19 mouse cellular contexts compared by ENCODE assay signal in genomic region chr13:3544925-3545324, GRCm38 (mm10). TPM values are rescaled to one million over a fixed set of nuclear protein-coding genes. Genes with fewer than 3 reads are reported as not detected.
DNase-seq lines count a peak whose midpoint lies in the region; ATAC-seq and TF ChIP-seq lines count a peak whose summit lies in the region.
"Had no signal": no experiment of that assay in that cellular context is flagged by ENCODE, and none has a peak within 500 bp of the region (broad histone marks: within the 10 kb centered on the region; RNA-seq: fewer than 3 reads in every experiment).

No protein-coding gene starts in this region.

- peak overlapping the region; percentile 25; the same call in 1 of the 2 replicates for H3K4me2 ChIP-seq in heart, embryonic 12.5 days
- no peak overlapping the region for H3K4me2 ChIP-seq in CH12.LX (ENCODE audit: insufficient read depth, low read depth, poor library complexity, severe bottlenecking)
- H3K4me2 ChIP-seq in intestine, embryonic 15.5 days (replicated peaks): no peak overlapping the region
- H3K4me2 ChIP-seq in forebrain, embryonic 14.5 days (ENCODE audit: low read length): no peak overlapping the region
- H3K4me2 ChIP-seq: embryonic facial prominence, embryonic 15.5 days; forebrain, embryonic 13.5 days; limb, embryonic 12.5 days; midbrain, embryonic 15.5 days; neural tube, embryonic 12.5 days had no signal

- TF ChIP-seq POLR2A in CH12.LX (IDR thresholded peaks at IDR 0.05; ENCODE audit: low read depth, low read length): no peak

- no peak overlapping the region for H3K9ac ChIP-seq in heart, embryonic 12.5 days
- H3K9ac ChIP-seq in CH12.LX (ENCODE audit: insufficient read depth, low read depth): no peak overlapping the region
- no peak overlapping the region for H3K9ac ChIP-seq in intestine, embryonic 15.5 days
- no peak overlapping the region for H3K9ac ChIP-seq in forebrain, embryonic 14.5 days (ENCODE audit: low read length)
- H3K9ac ChIP-seq: embryonic facial prominence, embryonic 15.5 days; forebrain, embryonic 13.5 days; limb, embryonic 12.5 days; midbrain, embryonic 15.5 days; neural tube, embryonic 12.5 days had no signal

- TF ChIP-seq RAD21 in CH12.LX (IDR thresholded peaks at IDR 0.05; ENCODE audit: low read depth, low read length): no peak

- no peak for TF ChIP-seq CTCF in CH12.LX (conservative IDR thresholded peaks at IDR 0.05 in 1 of 2, IDR thresholded peaks at IDR 0.05 in 1 of 2; ENCODE audit: low read depth in 2 of 2, low read length in 2 of 2)

- DNase-seq in heart, adult 8-10 months (ENCODE audit: low spot score): no peak
- no peak for DNase-seq in CH12.LX (ENCODE audit: extremely low read depth)
- no peak for DNase-seq in kidney, postnatal 14 days
- no peak for DNase-seq in forebrain, embryonic 14.5 days (ENCODE audit: low spot score)
- DNase-seq in frontal cortex, postnatal 25 days (ENCODE audit: low spot score in 2 of 2): no peak
- DNase-seq: adrenal gland, postnatal 25 days; gastrocnemius, postnatal 36 days; kidney, postnatal 36 days; lung, postnatal 14 days had no signal

- H3K4me3 ChIP-seq in heart, embryonic 12.5 days: no peak overlapping the region
- no peak overlapping the region for H3K4me3 ChIP-seq in CH12.LX (replicated peaks in 1 of 3; ENCODE audit: low read depth in 2 of 3, low read length in 2 of 3, poor library complexity in 1 of 3)
- H3K4me3 ChIP-seq in intestine, embryonic 15.5 days (replicated peaks): no peak overlapping the region
- H3K4me3 ChIP-seq in forebrain, embryonic 14.5 days (ENCODE audit: low read depth, low read length): no peak overlapping the region
- H3K4me3 ChIP-seq: embryonic facial prominence, embryonic 15.5 days; forebrain, embryonic 13.5 days; hindbrain, embryonic 10.5 days; limb, embryonic 12.5 days; midbrain, embryonic 15.5 days; neural tube, embryonic 12.5 days had no signal

- peak overlapping the region; percentile 46; the same call in 1 of the 2 replicates for H3K27ac ChIP-seq in heart, embryonic 12.5 days (ENCODE audit: poor library complexity, severe bottlenecking)
- H3K27ac ChIP-seq in CH12.LX (ENCODE audit: insufficient read depth, low read depth): no peak overlapping the region
- no peak overlapping the region for H3K27ac ChIP-seq in intestine, embryonic 15.5 days
- no peak overlapping the region for H3K27ac ChIP-seq in forebrain, embryonic 14.5 days (ENCODE audit: low read depth, low read length)
- H3K27ac ChIP-seq: embryonic facial prominence, embryonic 15.5 days; forebrain, embryonic 13.5 days; hindbrain, embryonic 10.5 days; limb, embryonic 12.5 days; midbrain, embryonic 15.5 days; neural tube, embryonic 12.5 days had no signal

- no peak for ATAC-seq in heart, embryonic 12.5 days (ENCODE audit: insufficient number of reproducible peaks, low FRiP score)
- ATAC-seq in intestine, embryonic 15.5 days: peak; percentile 82
- peak; percentile 56 for ATAC-seq in megakaryocyte progenitor cell, adult 5-6 weeks (replicated peaks; ENCODE audit: poor library complexity)
- no peak for ATAC-seq in forebrain, embryonic 14.5 days
- ATAC-seq: forebrain, embryonic 13.5 days; midbrain, embryonic 15.5 days had no signal

- no peaks in the 10 kb centered on the region for H3K9me3 ChIP-seq in heart, embryonic 12.5 days (replicated peaks)
- H3K9me3 ChIP-seq in CH12.LX (replicated peaks; ENCODE audit: low read length): no peaks in the 10 kb centered on the region
- no peaks in the 10 kb centered on the region for H3K9me3 ChIP-seq in intestine, embryonic 15.5 days
- H3K9me3 ChIP-seq in forebrain, embryonic 14.5 days (replicated peaks; ENCODE audit: control insufficient read depth, low read length): no peaks in the 10 kb centered on the region
- H3K9me3 ChIP-seq: embryonic facial prominence, embryonic 15.5 days; forebrain, embryonic 13.5 days; G1E; hindbrain, embryonic 10.5 days; limb, embryonic 12.5 days; midbrain, embryonic 15.5 days; neural tube, embryonic 12.5 days had no signal

- no peak for TF ChIP-seq EP300 in CH12.LX (IDR thresholded peaks at IDR 0.05; ENCODE audit: low read length)

- peaks cover 29% of the 10 kb centered on the region for H3K4me1 ChIP-seq in heart, embryonic 12.5 days (replicated peaks)
- H3K4me1 ChIP-seq in CH12.LX (ENCODE audit: control insufficient read depth in 1 of 2, insufficient read depth in 2 of 2): peaks cover 0 to 60% of the 10 kb centered on the region in 2 experiments; a peak in 3 of 4 replicates
- H3K4me1 ChIP-seq in intestine, embryonic 15.5 days (replicated peaks): peaks cover 6% of the 10 kb centered on the region; the same call in 1 of the 2 replicates
- H3K4me1 ChIP-seq in forebrain, embryonic 14.5 days (ENCODE audit: control insufficient read depth, insufficient read depth, low read length): peaks cover 16% of the 10 kb centered on the region

- dilution Hi-C loops in CH12.LX (cut with MboI; ENCODE audit: extremely low pct_ligation_motif_present, extremely low pct_unique_long_range_greater_than_20kb, low sequenced_read_pairs): no loop called here

- peaks cover 15% of the 10 kb centered on the region for H3K36me3 ChIP-seq in heart, embryonic 12.5 days
- peaks cover 9 to 59% of the 10 kb centered on the region in 2 experiments for H3K36me3 ChIP-seq in CH12.LX (replicated peaks in 1 of 2; ENCODE audit: control insufficient read depth in 1 of 2, insufficient read depth in 1 of 2, low read length in 1 of 2)
- H3K36me3 ChIP-seq in intestine, embryonic 15.5 days: peaks cover 7% of the 10 kb centered on the region
- peaks cover 17% of the 10 kb centered on the region for H3K36me3 ChIP-seq in forebrain, embryonic 14.5 days (ENCODE audit: control insufficient read depth, insufficient read depth, low read length)

- in situ Hi-C loops in CH12.LX (cut with MboI; ENCODE audit: low pct_ligation_motif_present, low pct_unique_long_range_greater_than_20kb, low sequenced_read_pairs): loop anchor here (10.0 to 25.0 kb wide), 2 partner anchors 50 to 133 kb away; no protein-coding TSS in a partner anchor

- peaks cover 90% of the 10 kb centered on the region for H3K79me2 ChIP-seq in CH12.LX (replicated peaks; ENCODE audit: control insufficient read depth, extremely low read depth, insufficient read depth, poor library complexity, severe bottlenecking)

- H3K27me3 ChIP-seq in heart, embryonic 12.5 days (replicated peaks): no peaks in the 10 kb centered on the region
- no peaks in the 10 kb centered on the region for H3K27me3 ChIP-seq in CH12.LX (replicated peaks)
- H3K27me3 ChIP-seq in intestine, embryonic 15.5 days (replicated peaks): no peaks in the 10 kb centered on the region
- no peaks in the 10 kb centered on the region for H3K27me3 ChIP-seq in forebrain, embryonic 14.5 days (replicated peaks; ENCODE audit: control insufficient read depth, insufficient read depth, low read length)
- H3K27me3 ChIP-seq: embryonic facial prominence, embryonic 15.5 days; forebrain, embryonic 13.5 days; limb, embryonic 12.5 days; midbrain, embryonic 15.5 days; neural tube, embryonic 12.5 days had no signal

- 72% methylated on average over 5 of the region's 5 CpGs for WGBS in heart, embryonic 12.5 days
- 69% methylated on average over 5 of the region's 5 CpGs for WGBS in intestine, embryonic 15.5 days
- WGBS in forebrain, embryonic 14.5 days: 80% methylated on average over 5 of the region's 5 CpGs

TF ChIP-seq in CH12.LX, 34 proteins besides CTCF, POLR2A, EP300 and RAD21:
- TF ChIP-seq E2F4 (IDR thresholded peaks at IDR 0.05; ENCODE audit: insufficient replicate concordance, low read depth, low read length) (no peak), BHLHE40 (IDR thresholded peaks at IDR 0.05; ENCODE audit: low read depth, low read length) (peak; percentile 39)

RNA-seq across cellular contexts. Expression of gene Gdi2, which starts 7.1 kb away (rescaled TPM):
- polyA plus RNA-seq in heart, embryonic 12.5 days (2016; fragmentation: Nextera tagmentation; extraction: Ambion mirVana): 333 and 345 TPM in 2 replicates
- total RNA-seq in heart, adult 8-10 months (2022): 100 to 1,000 TPM; 235 to 261 (median 251) TPM
- total RNA-seq in CH12.LX (2012; rRNA removed): 249 and 263 TPM in 2 replicates
- 609 and 719 TPM in 2 replicates for total RNA-seq in CH12.LX (2014; rRNA removed)
- 628 and 655 TPM in 2 replicates for polyA plus RNA-seq in CH12.LX (2012; ENCODE audit: insufficient read length, low read depth)
- polyA plus RNA-seq in intestine, embryonic 15.5 days (2015; fragmentation: Nextera tagmentation; extraction: Ambion mirVana): 427 and 443 TPM in 2 replicates
- total RNA-seq in megakaryocyte progenitor cell, adult 5-6 weeks (2015): 612 and 668 TPM in 2 replicates
- total RNA-seq in megakaryocyte progenitor cell, adult 5-6 weeks (2017): 469 and 501 TPM in 2 replicates
- polyA plus RNA-seq in forebrain, embryonic 14.5 days (2014; fragmentation: Nextera tagmentation; extraction: Ambion mirVana): 501 and 516 TPM in 2 replicates

Comparison
In these comparisons a context has a peak if more than half of its experiments do, and no peak if none do; other contexts are left out.
1. ATAC-seq: peak in intestine, embryonic 15.5 days (single experiment) and megakaryocyte progenitor cell, adult 5-6 weeks (single experiment); none in heart, embryonic 12.5 days (single experiment) and forebrain, embryonic 14.5 days (single experiment).